Mouse (Mus musculus) retina, postnatal 7 days (tissue): Measurements from ENCODE around the gene Rcbtb2.

Source experiments
- DNase-seq: peaks from one replicate; pipeline ENCODE4 v3.0.0-alpha.2; 2012; ENCODE audit warnings: low read depth, low spot score

Gene Rcbtb2

GRCm38 (mm10) chr14:73146721-73147120, 23.9 kb downstream of the Rcbtb2 start:
- no peak for DNase-seq

GRCm38 (mm10) chr14:73148125-73148524, 25.3 kb downstream of the Rcbtb2 start:
- no peak for DNase-seq

GRCm38 (mm10) chr14:73161303-73161702, 38.5 kb downstream of the Rcbtb2 start:
- DNase-seq, result no peak

- DNase-seq, result no peak
Observed at GRCm38 (mm10) chr14:73162192-73162800, 39.5 kb downstream of the Rcbtb2 start.

- no peak for DNase-seq
Observed at GRCm38 (mm10) chr14:73163363-73163998, 40.6 kb downstream of the Rcbtb2 start.

- no peak for DNase-seq
Observed at GRCm38 (mm10) chr14:73165136-73165535, 42.3 kb downstream of the Rcbtb2 start.

- DNase-seq, result no peak
Observed at GRCm38 (mm10) chr14:73168605-73169004, 45.8 kb downstream of the Rcbtb2 start.

GRCm38 (mm10) chr14:73169926-73170844, 47.3 kb downstream of the Rcbtb2 start:
- no peak for DNase-seq

- DNase-seq, result no peak
Observed at GRCm38 (mm10) chr14:73172196-73173011, 49.6 kb downstream of the Rcbtb2 start.

GRCm38 (mm10) chr14:73173662-73174061, 50.8 kb downstream of the Rcbtb2 start:
- DNase-seq, result no peak

GRCm38 (mm10) chr14:73174091-73174995, 51.5 kb downstream of the Rcbtb2 start:
- no peak for DNase-seq

- DNase-seq, result no peak
Observed at GRCm38 (mm10) chr14:73175031-73175430, 52.2 kb downstream of the Rcbtb2 start.

- no peak for DNase-seq
Observed at GRCm38 (mm10) chr14:73175814-73176213, 53.0 kb downstream of the Rcbtb2 start.

GRCm38 (mm10) chr14:73176266-73176665, 53.4 kb downstream of the Rcbtb2 start:
- no peak for DNase-seq

- no peak for DNase-seq
Observed at GRCm38 (mm10) chr14:73177961-73178360, 55.1 kb downstream of the Rcbtb2 start.

GRCm38 (mm10) chr14:73179221-73179681, 56.4 kb downstream of the Rcbtb2 start:
- DNase-seq, result no peak

GRCm38 (mm10) chr14:73180671-73181070, 57.8 kb downstream of the Rcbtb2 start:
- DNase-seq, result no peak

- no peak for DNase-seq
Observed at GRCm38 (mm10) chr14:73181144-73181543, 58.3 kb downstream of the Rcbtb2 start.

GRCm38 (mm10) chr14:73186875-73187274, 64.0 kb downstream of the Rcbtb2 start:
- no peak for DNase-seq

GRCm38 (mm10) chr14:73199058-73199457, 76.2 kb downstream of the Rcbtb2 start:
- DNase-seq, result no peak
